Mouse (Mus musculus): ENCODE measurements around the gene Mapkapk5. TPM values are rescaled to one million over a fixed set of nuclear protein-coding genes. Genes with fewer than 3 reads are reported as not detected.
"Not testable (repeated sequence)": the region's sequence is repeated elsewhere in the genome, so short reads cannot be mapped to it uniquely, and the experiment has no call there.

Mapkapk5 gene
- polyA plus RNA-seq, 1 experiment = 7.0 TPM

DNA sequence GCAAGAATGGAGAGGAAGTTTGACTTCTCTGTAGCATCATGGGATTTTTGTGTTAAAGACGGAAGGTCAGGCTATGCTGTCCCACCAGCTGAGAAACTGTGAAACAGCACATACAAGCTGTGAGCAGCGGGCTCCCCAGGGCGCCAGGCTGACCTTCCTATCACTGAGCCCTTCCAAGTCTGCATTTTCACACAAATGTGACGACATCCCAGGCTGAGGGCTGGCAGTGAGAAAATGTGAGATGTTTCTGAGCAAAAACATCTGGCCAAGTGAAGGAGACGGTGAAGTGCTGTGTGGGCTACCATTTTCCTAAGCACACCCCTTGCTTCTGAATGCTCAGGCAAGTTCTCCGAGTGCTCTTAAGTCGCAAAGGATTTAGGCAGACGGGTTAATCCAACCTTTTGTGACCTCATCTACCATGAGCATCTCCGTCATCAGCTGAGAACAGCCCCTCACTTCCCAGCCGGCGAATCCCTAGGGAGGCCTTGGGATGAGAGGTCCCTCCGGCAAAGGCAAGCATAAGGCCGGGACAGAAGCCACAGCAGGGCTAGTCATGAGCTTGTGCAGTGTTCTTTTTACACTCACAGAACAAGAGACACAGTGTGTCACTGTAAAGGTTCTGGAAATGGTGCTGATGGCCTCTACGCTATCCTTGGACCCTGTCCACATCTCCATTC, 19.8 kb downstream of the Mapkapk5 start:
- Histone ChIP-seq H3K9me3 (ENCODE audit: control insufficient read depth, low read length) (no peaks in the 10 kb centered on the region), H3K36me3 (ENCODE audit: control insufficient read depth) (peaks cover 91% of the 10 kb centered on the region), H3K4me1 (ENCODE audit: control insufficient read depth) (peaks cover 1% of the 10 kb centered on the region; the same call in 1 of the 2 replicates), H3K4me3 (replicated peaks) (no peak overlapping the region), H3K27me3 (ENCODE audit: control insufficient read depth) (no peaks in the 10 kb centered on the region)
- TF ChIP-seq GATA1 (IDR thresholded peaks at IDR 0.05; ENCODE audit: low read length) (no peak), TAL1 (IDR thresholded peaks at IDR 0.05; ENCODE audit: low read length) (no peak)

DNA sequence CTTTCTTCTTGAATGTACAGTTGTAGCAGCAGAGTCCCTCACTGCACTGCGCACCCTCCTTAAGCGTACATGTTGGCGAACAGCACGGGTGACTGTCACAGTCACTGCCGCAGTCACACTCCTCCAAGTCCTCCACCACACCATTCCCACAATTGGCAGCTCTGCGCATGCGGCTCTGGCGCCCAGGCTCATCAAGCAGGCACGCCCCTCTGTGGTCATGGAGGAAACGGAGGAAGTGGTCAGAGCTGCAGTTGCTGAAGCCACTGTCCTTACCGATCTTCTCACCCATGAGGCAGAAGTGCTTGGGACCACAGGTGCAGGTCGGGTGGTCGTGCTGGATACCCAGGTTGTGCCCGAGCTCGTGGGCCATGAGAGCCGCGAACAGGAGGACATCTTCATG, 25.9 kb downstream of the Mapkapk5 start:
- H3K9me3 ChIP-seq (ENCODE audit: control insufficient read depth, low read length); H3K4me3 ChIP-seq (replicated peaks); H3K4me1 ChIP-seq (ENCODE audit: control insufficient read depth); H3K27me3 ChIP-seq (ENCODE audit: control insufficient read depth): not testable (repeated sequence)
- H3K36me3 ChIP-seq (ENCODE audit: control insufficient read depth) = peaks cover 61% of the 10 kb centered on the region

DNA sequence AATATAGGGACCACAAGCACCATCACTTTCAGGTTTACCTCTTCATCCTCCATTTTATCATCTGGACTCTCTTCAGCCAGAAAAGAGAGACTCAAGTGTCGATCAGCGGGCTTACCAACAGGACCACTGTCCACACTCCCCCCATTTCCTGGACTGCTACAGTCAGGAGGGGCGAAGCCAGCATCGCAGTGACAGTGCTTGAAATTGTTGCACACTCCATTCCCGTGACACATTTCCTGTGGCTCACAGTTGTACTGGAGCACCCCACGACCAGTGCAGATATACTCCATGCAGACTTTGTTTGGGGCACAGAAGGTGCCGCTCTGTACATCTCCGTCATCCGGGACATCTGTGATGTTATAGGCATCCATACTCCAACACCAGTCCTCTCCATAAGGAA, 26.7 kb downstream of the Mapkapk5 start:
- no peaks in the 10 kb centered on the region for H3K27me3 ChIP-seq (ENCODE audit: control insufficient read depth)
- no peak for TF ChIP-seq GATA1 (IDR thresholded peaks at IDR 0.05; ENCODE audit: low read length)
- no peak for TF ChIP-seq TAL1 (IDR thresholded peaks at IDR 0.05; ENCODE audit: low read length)
- H3K36me3 ChIP-seq (ENCODE audit: control insufficient read depth) = peaks cover 53% of the 10 kb centered on the region
- H3K4me3 ChIP-seq (replicated peaks) = no peak overlapping the region
- H3K4me1 ChIP-seq (ENCODE audit: control insufficient read depth) = no peaks in the 10 kb centered on the region
- H3K9me3 ChIP-seq (ENCODE audit: control insufficient read depth, low read length) = no peaks in the 10 kb centered on the region

DNA sequence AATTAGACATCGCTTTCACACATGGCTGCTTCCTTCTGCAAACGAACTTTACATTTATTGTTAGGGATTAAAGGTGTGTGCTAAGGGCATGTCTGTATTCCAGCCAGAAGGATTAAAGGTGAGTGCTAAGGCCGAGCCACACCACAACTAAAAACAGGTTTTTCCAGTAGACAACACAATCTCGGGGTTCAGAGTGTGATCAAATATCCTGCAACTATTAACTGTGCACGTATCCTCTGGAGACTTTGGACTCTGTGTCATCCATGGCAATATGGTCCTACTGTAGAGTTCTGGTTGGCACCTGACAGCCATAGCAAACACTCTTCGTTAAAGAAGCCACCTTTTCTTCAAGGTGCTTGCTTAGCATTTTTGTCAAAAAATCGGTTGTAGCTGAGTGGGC, 35.7 kb downstream of the Mapkapk5 start:
- TF ChIP-seq TAL1 (IDR thresholded peaks at IDR 0.05; ENCODE audit: low read length) = no peak
- TF ChIP-seq GATA1 (IDR thresholded peaks at IDR 0.05; ENCODE audit: low read length) = no peak

DNA sequence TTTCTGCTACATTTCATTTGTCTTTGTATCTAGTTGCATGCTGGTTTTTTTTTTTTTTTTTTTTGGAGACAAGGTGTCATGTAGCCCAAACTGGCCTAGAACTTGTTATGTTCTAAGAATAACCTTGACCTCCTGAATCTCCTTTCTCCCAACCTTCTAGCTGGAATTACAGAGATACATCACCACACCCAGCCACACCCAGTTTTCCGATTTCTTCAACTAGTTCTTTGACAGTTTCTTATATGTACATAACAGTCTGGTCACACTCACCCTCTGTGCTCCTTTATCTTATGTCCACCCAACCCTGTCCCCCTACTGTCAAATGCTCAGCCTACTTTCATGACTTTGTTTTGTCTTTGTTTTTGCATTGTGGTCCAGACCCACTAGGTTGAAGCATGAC, 38.9 kb downstream of the Mapkapk5 start:
- no peaks in the 10 kb centered on the region for H3K27me3 ChIP-seq (ENCODE audit: control insufficient read depth)
- H3K4me3 ChIP-seq (replicated peaks) = no peak overlapping the region
- H3K36me3 ChIP-seq (ENCODE audit: control insufficient read depth) = no peaks in the 10 kb centered on the region
- H3K4me1 ChIP-seq (ENCODE audit: control insufficient read depth) = peaks cover 4% of the 10 kb centered on the region; the same call in 1 of the 2 replicates
- no peaks in the 10 kb centered on the region for H3K9me3 ChIP-seq (ENCODE audit: control insufficient read depth, low read length)
- TF ChIP-seq GATA1 (IDR thresholded peaks at IDR 0.05; ENCODE audit: low read length) (no peak), TAL1 (IDR thresholded peaks at IDR 0.05; ENCODE audit: low read length) (no peak)

More for the DNA sequence above, 35.7 kb downstream of the Mapkapk5 start:
- Histone ChIP-seq H3K4me1 (ENCODE audit: control insufficient read depth) (peaks cover 4% of the 10 kb centered on the region; the same call in 1 of the 2 replicates), H3K36me3 (ENCODE audit: control insufficient read depth) (no peaks in the 10 kb centered on the region), H3K9me3 (ENCODE audit: control insufficient read depth, low read length) (no peaks in the 10 kb centered on the region), H3K4me3 (replicated peaks) (no peak overlapping the region), H3K27me3 (ENCODE audit: control insufficient read depth) (no peaks in the 10 kb centered on the region)

DNA sequence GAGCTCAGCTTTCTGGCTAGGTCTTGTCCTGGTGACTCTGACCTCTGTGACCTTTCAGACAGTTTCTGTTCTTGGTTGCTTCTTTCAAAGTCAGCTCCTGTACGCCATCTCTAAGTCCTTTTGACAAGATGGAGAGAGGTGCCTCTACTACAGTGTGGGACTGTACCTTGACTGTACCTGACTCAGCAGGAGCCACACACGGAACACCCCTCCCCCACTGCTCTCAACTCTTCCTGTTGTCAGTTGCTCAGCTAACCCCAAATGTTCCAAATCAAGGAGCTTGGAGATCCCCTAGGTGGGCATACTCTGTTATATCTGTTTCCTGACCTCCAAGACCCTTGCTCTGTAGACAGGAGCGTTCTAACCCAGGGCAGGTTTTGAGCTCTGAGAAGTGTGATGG, 42.5 kb downstream of the Mapkapk5 start, which contains the start of gene Adam1b:
Gene Adam1b, minus strand, starts transcription at position 205 of the 400 bp plus-strand sequence.
- TF ChIP-seq GATA1 (IDR thresholded peaks at IDR 0.05; ENCODE audit: low read length) = no peak
- TF ChIP-seq TAL1 (IDR thresholded peaks at IDR 0.05; ENCODE audit: low read length) = no peak
- Histone ChIP-seq H3K36me3 (ENCODE audit: control insufficient read depth) (no peaks in the 10 kb centered on the region), H3K9me3 (ENCODE audit: control insufficient read depth, low read length) (no peaks in the 10 kb centered on the region), H3K4me1 (ENCODE audit: control insufficient read depth) (peaks cover 19% of the 10 kb centered on the region), H3K27me3 (ENCODE audit: control insufficient read depth) (peaks cover 6% of the 10 kb centered on the region), H3K4me3 (replicated peaks) (no peak within 1 kb of the TSS)

DNA sequence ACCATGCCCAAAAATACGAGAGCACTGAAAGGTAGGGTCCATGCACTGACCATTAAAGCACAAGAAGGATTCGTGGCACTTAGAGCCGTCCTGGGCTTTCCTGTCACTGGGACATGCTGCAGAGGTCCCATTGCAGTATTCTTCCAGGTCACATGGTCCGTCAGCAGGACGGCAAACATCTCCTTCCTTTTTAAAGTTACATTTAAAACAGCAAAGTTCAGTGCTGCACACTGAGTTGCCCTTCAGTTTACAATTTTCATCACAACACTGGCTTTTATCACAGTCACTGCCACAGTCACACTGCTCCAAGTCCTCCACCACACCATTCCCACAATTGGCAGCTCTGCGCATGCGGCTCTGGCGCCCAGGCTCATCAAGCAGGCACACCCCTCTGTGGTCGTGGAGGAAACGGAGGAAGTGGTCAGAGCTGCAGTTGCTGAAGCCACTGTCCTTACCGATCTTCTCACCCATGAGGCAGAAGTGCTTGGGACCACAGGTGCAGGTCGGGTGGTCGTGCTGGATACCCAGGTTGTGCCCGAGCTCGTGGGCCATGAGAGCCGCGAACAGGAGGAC, 44.2 kb downstream of the Mapkapk5 start:
- peaks cover 14% of the 10 kb centered on the region for H3K4me1 ChIP-seq (ENCODE audit: control insufficient read depth)
- not testable (repeated sequence) for H3K36me3 ChIP-seq (ENCODE audit: control insufficient read depth); H3K9me3 ChIP-seq (ENCODE audit: control insufficient read depth, low read length); H3K27me3 ChIP-seq (ENCODE audit: control insufficient read depth); H3K4me3 ChIP-seq (replicated peaks)

DNA sequence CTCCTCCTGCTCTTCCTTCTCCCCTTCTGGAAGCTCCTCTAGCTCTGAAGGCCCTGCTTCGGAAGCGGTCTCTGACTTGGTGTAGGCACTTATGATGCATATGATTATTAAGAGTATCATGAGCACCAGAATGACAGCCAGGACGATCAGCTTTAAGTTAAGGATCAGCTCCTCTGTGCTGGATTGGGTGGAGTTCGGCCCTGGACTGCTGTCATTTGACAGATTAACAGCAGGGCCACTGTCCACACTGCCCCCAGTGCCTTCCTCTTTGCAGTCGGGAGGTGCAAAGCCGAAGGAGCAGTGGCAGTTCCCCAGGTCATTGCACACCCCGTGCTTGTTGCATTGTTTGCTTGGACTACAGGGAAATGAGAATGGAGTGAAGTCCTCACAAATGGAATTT, 45.0 kb downstream of the Mapkapk5 start:
- Histone ChIP-seq H3K4me1 (ENCODE audit: control insufficient read depth) (peaks cover 14% of the 10 kb centered on the region), H3K36me3 (ENCODE audit: control insufficient read depth) (no peaks in the 10 kb centered on the region), H3K27me3 (ENCODE audit: control insufficient read depth) (peaks cover 6% of the 10 kb centered on the region), H3K9me3 (ENCODE audit: control insufficient read depth, low read length) (no peaks in the 10 kb centered on the region), H3K4me3 (replicated peaks) (no peak overlapping the region)
- TF ChIP-seq GATA1 (IDR thresholded peaks at IDR 0.05; ENCODE audit: low read length) = no peak
- TF ChIP-seq TAL1 (IDR thresholded peaks at IDR 0.05; ENCODE audit: low read length) = no peak

DNA sequence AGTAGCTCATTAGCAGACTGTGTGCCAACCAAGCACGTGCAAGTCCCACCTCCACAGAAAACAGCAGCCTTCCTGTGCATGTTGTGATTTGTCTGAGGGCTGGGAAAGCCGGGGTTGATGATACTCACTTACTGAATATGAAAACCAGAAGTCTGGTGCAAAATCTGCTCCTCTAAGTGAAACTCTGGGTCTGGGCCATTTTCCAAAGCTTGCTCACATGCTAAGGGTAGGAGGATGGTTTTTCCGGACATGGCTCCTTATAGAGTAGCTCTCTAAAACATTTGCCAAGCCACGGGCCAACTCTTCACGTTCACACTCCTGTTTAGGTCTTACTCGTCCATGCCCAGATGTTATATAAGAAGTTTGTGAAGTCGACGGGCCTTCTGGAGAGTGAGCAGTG, 52.4 kb downstream of the Mapkapk5 start:
- Histone ChIP-seq H3K9me3 (ENCODE audit: control insufficient read depth, low read length) (no peaks in the 10 kb centered on the region), H3K4me3 (replicated peaks) (no peak overlapping the region), H3K4me1 (ENCODE audit: control insufficient read depth) (no peaks in the 10 kb centered on the region), H3K36me3 (ENCODE audit: control insufficient read depth) (no peaks in the 10 kb centered on the region), H3K27me3 (ENCODE audit: control insufficient read depth) (no peaks in the 10 kb centered on the region)
- TF ChIP-seq TAL1 (IDR thresholded peaks at IDR 0.05; ENCODE audit: low read length) (no peak), GATA1 (IDR thresholded peaks at IDR 0.05; ENCODE audit: low read length) (no peak)

DNA sequence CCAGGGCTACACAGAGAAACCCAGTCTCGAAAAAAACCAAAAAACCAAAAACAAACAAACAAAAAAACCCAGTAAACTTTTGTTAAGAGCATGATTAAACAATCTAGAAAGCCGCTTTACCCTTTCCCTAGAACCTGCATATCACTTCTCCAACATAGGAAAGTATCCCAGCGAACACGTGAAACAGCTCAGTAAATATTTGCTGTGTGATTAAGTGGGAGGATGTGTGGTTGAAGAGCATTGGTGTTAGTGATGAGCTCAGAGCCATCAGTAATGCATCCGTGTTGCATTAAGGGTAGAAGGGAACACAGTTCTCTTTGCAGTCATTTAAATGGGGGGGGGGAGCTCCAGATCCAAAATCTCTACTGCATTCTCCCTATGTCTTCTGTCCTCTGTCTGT, 60.9 kb downstream of the Mapkapk5 start:
- peaks cover 3% of the 10 kb centered on the region for H3K27me3 ChIP-seq (ENCODE audit: control insufficient read depth)
- no peak overlapping the region for H3K4me3 ChIP-seq (replicated peaks)
- no peaks in the 10 kb centered on the region for H3K4me1 ChIP-seq (ENCODE audit: control insufficient read depth)
- TF ChIP-seq TAL1 (IDR thresholded peaks at IDR 0.05; ENCODE audit: low read length) = no peak
- no peak for TF ChIP-seq GATA1 (IDR thresholded peaks at IDR 0.05; ENCODE audit: low read length)
- H3K36me3 ChIP-seq (ENCODE audit: control insufficient read depth) = no peaks in the 10 kb centered on the region
- no peaks in the 10 kb centered on the region for H3K9me3 ChIP-seq (ENCODE audit: control insufficient read depth, low read length)

Measured in erythroblast, embryonic 14.5 days (primary cell).